Mouse (Mus musculus) ES-Bruce4 (cell line): ENCODE results near the gene Ros1.

Experiments
- CTCF ChIP-seq: IDR thresholded peaks from one replicate; pipeline ENCODE4 v1.8.1; 2011; ENCODE audit warnings: low read depth, low read length
- POLR2A ChIP-seq: IDR thresholded peaks from one replicate; pipeline ENCODE4 v1.8.1; 2011; ENCODE audit warnings: low read length; ENCODE audit not compliant: insufficient read depth

GRCm38 (mm10) chr10:52023213-52024052 is 171.6 kb downstream of the Ros1 start:
- no peak for TF ChIP-seq CTCF
- no peak for TF ChIP-seq POLR2A
